Mouse (Mus musculus): ENCODE measurements around the gene Snx11. TPM values are rescaled to one million over a fixed set of nuclear protein-coding genes. Genes with fewer than 3 reads are reported as not detected.

Snx11 gene
- polyA plus RNA-seq, 1 experiment from 2014 or later: 14.3 TPM

GRCm38 (mm10) chr11:96775063-96775462 lies 2.3 kb downstream of the Snx11 start:
- H3K4me2 ChIP-seq: no peak overlapping the region
- ATAC-seq (ENCODE audit: insufficient number of reproducible peaks, low FRiP score): no peak
- H3K4me1 ChIP-seq (replicated peaks): peaks cover 10% of the 10 kb centered on the region
- 84% methylated on average over 8 of the region's 8 CpGs for WGBS
- no peak overlapping the region for H3K27ac ChIP-seq (ENCODE audit: poor library complexity, severe bottlenecking)
- no peak overlapping the region for H3K9ac ChIP-seq
- no peak overlapping the region for H3K4me3 ChIP-seq
- H3K9me3 ChIP-seq (replicated peaks): no peaks in the 10 kb centered on the region
- no peaks in the 10 kb centered on the region for H3K27me3 ChIP-seq (replicated peaks)
- peaks cover 38% of the 10 kb centered on the region for H3K36me3 ChIP-seq

DNA sequence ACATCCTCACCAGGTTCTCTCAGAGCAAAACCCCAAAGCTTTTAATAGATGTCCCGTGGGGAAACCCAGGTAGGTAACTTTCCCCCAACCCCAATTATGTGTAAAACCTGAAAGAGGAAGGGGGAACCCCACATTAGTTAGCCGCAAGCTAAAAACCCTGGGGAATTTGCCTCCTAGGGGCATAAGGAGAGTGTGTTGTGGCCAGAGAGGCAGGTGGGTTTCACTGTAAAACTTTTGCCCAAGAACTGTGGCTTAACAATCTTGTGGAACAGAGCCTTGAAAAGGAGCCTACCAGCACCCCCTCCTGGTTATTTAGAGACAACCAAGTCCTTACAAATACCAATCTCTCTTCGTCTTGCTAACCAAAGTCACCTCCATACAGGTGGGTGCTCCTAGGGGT lies 2.8 kb downstream of the Snx11 start:
- Histone ChIP-seq H3K36me3 (peaks cover 44% of the 10 kb centered on the region), H3K4me3 (no peak overlapping the region), H3K9me3 (replicated peaks) (no peaks in the 10 kb centered on the region), H3K9ac (no peak overlapping the region), H3K27ac (ENCODE audit: poor library complexity, severe bottlenecking) (no peak overlapping the region), H3K27me3 (replicated peaks) (no peaks in the 10 kb centered on the region), H3K4me1 (replicated peaks) (peaks cover 10% of the 10 kb centered on the region), H3K4me2 (no peak overlapping the region)
- WGBS: 84% methylated on average over 3 of the region's 3 CpGs
- no peak for ATAC-seq (ENCODE audit: insufficient number of reproducible peaks, low FRiP score)

DNA sequence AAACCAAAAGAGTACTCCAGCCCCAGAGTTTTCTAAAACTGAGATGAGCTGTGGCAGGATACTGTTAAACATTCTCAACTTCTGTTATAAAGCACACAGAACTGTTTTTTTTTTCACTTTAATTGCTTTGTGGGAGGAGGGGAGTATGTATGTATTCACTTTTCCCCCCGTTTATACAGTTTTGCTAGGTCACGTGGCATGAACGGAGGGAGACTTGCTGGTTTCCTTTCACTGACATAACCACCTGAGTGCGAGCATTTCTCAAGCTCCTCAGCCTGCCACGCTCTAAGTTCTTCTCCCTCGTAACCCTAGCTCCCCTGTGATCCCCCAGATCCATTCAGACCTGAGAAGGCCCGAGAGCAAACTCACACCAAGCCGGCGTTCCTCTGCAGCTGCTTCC lies 4.9 kb downstream of the Snx11 start:
- WGBS: 88% methylated on average over 9 of the region's 9 CpGs
- H3K27me3 ChIP-seq (replicated peaks): no peaks in the 10 kb centered on the region

GRCm38 (mm10) chr11:96771274-96771975 lies 5.9 kb downstream of the Snx11 start:
- Histone ChIP-seq H3K27ac (ENCODE audit: poor library complexity, severe bottlenecking) (no peak overlapping the region), H3K4me2 (no peak overlapping the region), H3K9ac (no peak overlapping the region), H3K4me1 (replicated peaks) (peaks cover 4% of the 10 kb centered on the region), H3K4me3 (no peak overlapping the region), H3K9me3 (replicated peaks) (no peaks in the 10 kb centered on the region), H3K27me3 (replicated peaks) (no peaks in the 10 kb centered on the region), H3K36me3 (peaks cover 63% of the 10 kb centered on the region)
- no peak for ATAC-seq (ENCODE audit: insufficient number of reproducible peaks, low FRiP score)
- 94% methylated on average over 9 of the region's 9 CpGs for WGBS

More for the DNA sequence above, 4.9 kb downstream of the Snx11 start:
- Histone ChIP-seq H3K27ac (ENCODE audit: poor library complexity, severe bottlenecking) (no peak overlapping the region), H3K9me3 (replicated peaks) (no peaks in the 10 kb centered on the region), H3K4me3 (no peak overlapping the region), H3K4me2 (no peak overlapping the region), H3K4me1 (replicated peaks) (peaks cover 10% of the 10 kb centered on the region), H3K36me3 (peaks cover 63% of the 10 kb centered on the region), H3K9ac (no peak overlapping the region)
- no peak for ATAC-seq (ENCODE audit: insufficient number of reproducible peaks, low FRiP score)

DNA sequence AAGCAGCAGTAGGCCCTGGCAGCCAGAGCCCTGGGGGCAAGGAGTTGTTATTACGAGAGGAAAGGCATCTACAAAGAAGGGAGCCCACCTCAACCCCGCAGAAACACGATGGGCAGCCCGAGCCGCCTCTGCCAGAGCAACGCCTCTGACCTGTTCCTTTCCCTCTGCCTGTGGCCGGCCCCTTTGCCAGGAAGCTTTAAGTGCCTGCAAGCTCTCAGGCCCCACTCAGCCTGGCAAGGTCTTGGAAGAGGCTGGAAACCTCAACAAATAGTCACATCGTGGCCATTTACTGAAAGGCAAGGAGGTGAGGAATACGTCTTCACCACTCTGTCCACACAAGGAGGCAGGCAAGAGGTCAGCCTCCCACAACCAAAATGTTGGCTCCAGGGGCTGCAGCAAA lies 9.1 kb downstream of the Snx11 start:
- no peak overlapping the region for H3K4me2 ChIP-seq
- H3K4me1 ChIP-seq (replicated peaks): 0 out of 2 replicates have a peak, but pooled peaks cover 6% of the 10 kb centered on the region
- H3K27me3 ChIP-seq (replicated peaks): no peaks in the 10 kb centered on the region
- no peak overlapping the region for H3K27ac ChIP-seq (ENCODE audit: poor library complexity, severe bottlenecking)
- H3K9ac ChIP-seq: 0 out of 2 replicates have a peak overlapping the region, but pooled peaks have one; percentile 3
- ATAC-seq (ENCODE audit: insufficient number of reproducible peaks, low FRiP score): no peak
- peaks cover 57% of the 10 kb centered on the region for H3K36me3 ChIP-seq
- 56% methylated on average over 9 of the region's 9 CpGs for WGBS
- no peak overlapping the region for H3K4me3 ChIP-seq
- no peaks in the 10 kb centered on the region for H3K9me3 ChIP-seq (replicated peaks)

DNA sequence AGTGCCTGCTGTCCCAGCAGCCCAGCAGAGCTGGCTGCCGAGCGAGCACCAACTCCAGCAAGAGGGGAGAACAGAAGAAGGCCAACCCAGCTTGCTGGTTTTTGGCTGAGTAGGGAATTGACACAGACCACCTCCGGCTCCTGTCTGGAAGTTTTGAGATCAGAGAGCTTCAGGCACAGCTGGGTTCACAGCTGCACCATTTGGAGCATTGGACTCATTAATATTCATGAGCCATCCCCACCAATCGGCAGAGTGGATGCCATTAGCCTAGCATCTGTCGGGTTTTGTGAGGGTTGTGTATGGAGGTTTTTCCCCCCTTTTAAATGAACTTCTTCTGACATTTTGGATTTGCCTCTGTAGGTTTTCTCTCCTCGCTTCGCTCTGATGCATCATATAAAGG lies 10.3 kb downstream of the Snx11 start:
- ATAC-seq (ENCODE audit: insufficient number of reproducible peaks, low FRiP score): no peak
- peaks cover 45% of the 10 kb centered on the region for H3K36me3 ChIP-seq
- no peak overlapping the region for H3K27ac ChIP-seq (ENCODE audit: poor library complexity, severe bottlenecking)
- no peak overlapping the region for H3K4me2 ChIP-seq
- H3K9me3 ChIP-seq (replicated peaks): no peaks in the 10 kb centered on the region
- H3K4me1 ChIP-seq (replicated peaks): 0 out of 2 replicates have a peak, but pooled peaks cover 6% of the 10 kb centered on the region
- H3K9ac ChIP-seq: no peak overlapping the region
- no peak overlapping the region for H3K4me3 ChIP-seq
- WGBS: 64% methylated on average over 7 of the region's 7 CpGs
- no peaks in the 10 kb centered on the region for H3K27me3 ChIP-seq (replicated peaks)

- no peak overlapping the region for H3K9ac ChIP-seq
- whole genome bisulfite sequencing: 78% methylated on average over 12 of the region's 12 CpGs
Measured at GRCm38 (mm10) chr11:96766555-96766954, 10.8 kb downstream of the Snx11 start.

DNA sequence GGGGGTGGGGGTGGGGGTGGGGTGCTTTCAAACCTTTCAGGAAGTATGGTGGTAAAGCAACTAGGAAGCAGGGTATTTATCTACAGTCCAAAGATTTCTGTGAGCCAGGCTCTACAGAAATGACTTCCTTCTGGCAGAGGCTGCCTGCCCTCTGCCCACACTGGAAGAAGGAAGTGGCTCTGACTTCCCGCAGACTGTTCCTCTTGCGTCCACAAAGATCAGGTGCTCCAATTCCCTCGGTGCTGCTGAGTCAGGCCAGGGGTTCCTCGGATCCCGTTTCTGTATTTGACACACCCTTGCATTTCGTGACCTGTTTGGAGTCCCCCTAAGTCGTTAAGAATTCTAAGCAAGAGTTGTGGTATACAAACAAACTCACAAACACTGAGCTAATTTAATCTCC lies 11.7 kb downstream of the Snx11 start:
- no peaks in the 10 kb centered on the region for H3K9me3 ChIP-seq (replicated peaks)
- 0 out of 2 replicates have a peak, but pooled peaks cover 6% of the 10 kb centered on the region for H3K4me1 ChIP-seq (replicated peaks)
- no peak overlapping the region for H3K4me3 ChIP-seq
- H3K27ac ChIP-seq (ENCODE audit: poor library complexity, severe bottlenecking): 0 out of 2 replicates have a peak overlapping the region, but pooled peaks have one; percentile 1
- ATAC-seq (ENCODE audit: insufficient number of reproducible peaks, low FRiP score): no peak
- H3K27me3 ChIP-seq (replicated peaks): no peaks in the 10 kb centered on the region
- peaks cover 31% of the 10 kb centered on the region for H3K36me3 ChIP-seq
- WGBS: 61% methylated on average over 7 of the region's 7 CpGs
- no peak overlapping the region for H3K4me2 ChIP-seq
- H3K9ac ChIP-seq: no peak overlapping the region

More at GRCm38 (mm10) chr11:96766555-96766954, 10.8 kb downstream of the Snx11 start:
- no peaks in the 10 kb centered on the region for H3K9me3 ChIP-seq (replicated peaks)
- H3K36me3 ChIP-seq: peaks cover 40% of the 10 kb centered on the region
- 0 out of 2 replicates have a peak, but pooled peaks cover 6% of the 10 kb centered on the region for H3K4me1 ChIP-seq (replicated peaks)
- no peak overlapping the region for H3K4me2 ChIP-seq
- H3K4me3 ChIP-seq: no peak overlapping the region
- no peak overlapping the region for H3K27ac ChIP-seq (ENCODE audit: poor library complexity, severe bottlenecking)
- no peak for ATAC-seq (ENCODE audit: insufficient number of reproducible peaks, low FRiP score)
- no peaks in the 10 kb centered on the region for H3K27me3 ChIP-seq (replicated peaks)

- Histone ChIP-seq H3K27ac (ENCODE audit: poor library complexity, severe bottlenecking) (no peak overlapping the region), H3K9ac (0 out of 2 replicates have a peak overlapping the region, but pooled peaks have one; percentile 24)
- no peak for ATAC-seq (ENCODE audit: insufficient number of reproducible peaks, low FRiP score)
Measured at GRCm38 (mm10) chr11:96764511-96765350, 12.6 kb downstream of the Snx11 start.

DNA sequence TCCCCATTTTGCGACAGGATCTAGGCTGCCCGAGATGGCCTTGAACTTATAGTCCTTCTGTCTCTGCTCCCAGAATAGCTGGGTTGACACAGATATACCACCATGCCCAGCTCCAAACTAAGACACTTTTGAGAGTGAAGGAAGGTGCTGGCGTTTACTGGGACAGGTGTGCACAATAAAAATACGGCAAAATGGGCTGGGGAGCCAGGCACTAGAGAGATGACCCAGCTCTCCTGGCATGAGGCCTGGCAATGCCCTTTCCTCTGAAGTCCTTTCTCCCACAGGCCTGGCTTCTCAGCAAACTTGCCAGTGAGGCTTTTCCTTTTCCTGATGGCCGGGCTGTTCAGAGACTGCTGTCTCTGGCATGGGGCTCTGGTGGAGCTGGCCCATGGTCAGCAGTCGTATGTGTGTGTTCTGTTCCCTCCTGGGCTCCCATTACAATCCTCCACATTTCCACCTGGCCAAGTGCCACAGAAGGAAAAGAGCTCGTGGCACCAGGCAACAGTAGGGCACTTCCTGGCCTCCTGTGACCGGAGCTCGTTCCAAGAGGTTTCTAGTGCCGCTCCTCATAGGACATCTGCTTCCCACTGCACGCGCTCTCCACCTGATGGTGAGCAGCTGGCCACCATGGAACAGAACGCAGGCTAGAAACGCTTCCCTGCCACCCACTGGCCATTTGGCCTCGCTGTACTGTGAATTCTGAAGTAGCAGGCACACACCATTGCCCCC lies 14.5 kb downstream of the Snx11 start:
- H3K27ac ChIP-seq (ENCODE audit: poor library complexity, severe bottlenecking): no peak overlapping the region
- no peak overlapping the region for H3K4me2 ChIP-seq
- ATAC-seq (ENCODE audit: insufficient number of reproducible peaks, low FRiP score): no peak
- no peaks in the 10 kb centered on the region for H3K27me3 ChIP-seq (replicated peaks)
- 0 out of 2 replicates have a peak, but pooled peaks cover 6% of the 10 kb centered on the region for H3K4me1 ChIP-seq (replicated peaks)
- H3K9ac ChIP-seq: no peak overlapping the region
- no peaks in the 10 kb centered on the region for H3K9me3 ChIP-seq (replicated peaks)
- H3K36me3 ChIP-seq: peaks cover 3% of the 10 kb centered on the region
- H3K4me3 ChIP-seq: no peak overlapping the region
- whole genome bisulfite sequencing: 77% methylated on average over 15 of the region's 15 CpGs

More at GRCm38 (mm10) chr11:96764511-96765350, 12.6 kb downstream of the Snx11 start:
- H3K36me3 ChIP-seq: peaks cover 22% of the 10 kb centered on the region
- WGBS: 46% methylated on average over 13 of the region's 13 CpGs
- H3K4me1 ChIP-seq (replicated peaks): 0 out of 2 replicates have a peak, but pooled peaks cover 6% of the 10 kb centered on the region
- H3K4me2 ChIP-seq: no peak overlapping the region
- H3K9me3 ChIP-seq (replicated peaks): no peaks in the 10 kb centered on the region
- H3K27me3 ChIP-seq (replicated peaks): no peaks in the 10 kb centered on the region
- H3K4me3 ChIP-seq: no peak overlapping the region

Measured in heart, embryonic 12.5 days (tissue).